Mouse (Mus musculus): ENCODE results near the gene Dhx33. TPM values are rescaled to one million over a fixed set of nuclear protein-coding genes. Genes with fewer than 3 reads are reported as not detected.

Dhx33 gene
- polyA plus RNA-seq, 1 experiment, result 11.3 TPM

- H3K4me3 ChIP-seq (replicated peaks; ENCODE audit: control insufficient read depth, low read depth, low read length), result no peak overlapping the region
- no peak overlapping the region for H3K27ac ChIP-seq (ENCODE audit: control insufficient read depth, insufficient read depth, low read depth, low read length, poor library complexity)
- no peak for TF ChIP-seq CTCF (IDR thresholded peaks at IDR 0.05; ENCODE audit: control insufficient read depth, insufficient read depth, low read length)
- no peak for TF ChIP-seq POLR2A (IDR thresholded peaks at IDR 0.05; ENCODE audit: borderline replicate concordance, control insufficient read depth, low read depth, low read length)
- peaks cover 1% of the 10 kb centered on the region; the same call in 1 of the 2 replicates for H3K4me1 ChIP-seq (ENCODE audit: control insufficient read depth, insufficient read depth, low read length)
- 33% methylated on average over 5 of the region's 5 CpGs for WGBS
Observed at GRCm38 (mm10) chr11:71005046-71005445, 809 bp upstream of the Dhx33 start.

DNA sequence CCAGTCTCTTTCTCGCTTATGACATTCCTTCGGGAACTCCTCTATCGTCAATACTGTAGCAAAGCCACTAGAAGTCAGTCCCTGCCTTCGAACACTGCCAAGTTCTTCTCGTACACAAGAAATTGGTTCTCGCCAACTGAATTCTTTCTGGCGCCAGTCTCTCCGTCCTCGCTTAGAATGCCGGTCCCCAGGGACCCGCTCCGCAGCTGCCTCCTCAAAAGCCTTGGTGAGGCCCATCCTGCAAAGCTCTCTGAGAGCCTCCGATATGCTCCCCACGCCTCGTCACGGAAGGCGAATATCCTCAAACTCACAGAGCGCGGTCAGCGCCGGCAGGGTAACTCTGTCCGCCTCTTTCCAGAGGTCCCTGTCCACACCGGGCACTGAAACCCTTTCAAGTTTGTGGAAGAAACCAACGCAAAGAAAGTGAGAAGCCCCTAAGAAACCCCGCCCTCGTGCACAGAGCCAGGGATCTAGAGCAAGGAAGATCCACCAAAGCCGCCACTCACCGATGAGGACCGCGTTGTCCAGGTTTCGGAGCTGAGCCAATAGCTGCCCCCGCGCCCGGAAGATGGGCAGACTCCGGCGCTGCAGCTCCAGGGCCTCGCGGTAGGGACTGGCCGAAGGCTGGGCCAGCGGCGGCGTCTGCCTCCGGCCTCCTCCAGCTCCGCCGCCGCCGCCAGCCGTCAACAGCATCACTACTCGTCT lies 474 bp downstream of the Dhx33 start:
- under 1% methylated on average over 49 of the region's 49 CpGs for WGBS
- peak overlapping the region; percentile 86 for H3K4me3 ChIP-seq (replicated peaks; ENCODE audit: control insufficient read depth, low read depth, low read length)
- peaks cover 1% of the 10 kb centered on the region; the same call in 1 of the 2 replicates for H3K4me1 ChIP-seq (ENCODE audit: control insufficient read depth, insufficient read depth, low read length)
- TF ChIP-seq CTCF (IDR thresholded peaks at IDR 0.05; ENCODE audit: control insufficient read depth, insufficient read depth, low read length) (no peak), POLR2A (IDR thresholded peaks at IDR 0.05; ENCODE audit: borderline replicate concordance, control insufficient read depth, low read depth, low read length) (no peak; the same call in 1 of the 2 replicates)
- H3K27ac ChIP-seq (ENCODE audit: control insufficient read depth, insufficient read depth, low read depth, low read length, poor library complexity), result peak overlapping the region; percentile 50

- Histone ChIP-seq H3K4me1 (ENCODE audit: control insufficient read depth, insufficient read depth, low read length) (peaks cover 1% of the 10 kb centered on the region; the same call in 1 of the 2 replicates), H3K4me3 (replicated peaks; ENCODE audit: control insufficient read depth, low read depth, low read length) (no peak overlapping the region), H3K27ac (ENCODE audit: control insufficient read depth, insufficient read depth, low read depth, low read length, poor library complexity) (no peak overlapping the region)
- TF ChIP-seq CTCF (IDR thresholded peaks at IDR 0.05; ENCODE audit: control insufficient read depth, insufficient read depth, low read length) (no peak), POLR2A (IDR thresholded peaks at IDR 0.05; ENCODE audit: borderline replicate concordance, control insufficient read depth, low read depth, low read length) (no peak)
- 91% methylated on average over 4 of the region's 4 CpGs for WGBS
Observed at GRCm38 (mm10) chr11:71001167-71001566, 3.1 kb downstream of the Dhx33 start.

DNA sequence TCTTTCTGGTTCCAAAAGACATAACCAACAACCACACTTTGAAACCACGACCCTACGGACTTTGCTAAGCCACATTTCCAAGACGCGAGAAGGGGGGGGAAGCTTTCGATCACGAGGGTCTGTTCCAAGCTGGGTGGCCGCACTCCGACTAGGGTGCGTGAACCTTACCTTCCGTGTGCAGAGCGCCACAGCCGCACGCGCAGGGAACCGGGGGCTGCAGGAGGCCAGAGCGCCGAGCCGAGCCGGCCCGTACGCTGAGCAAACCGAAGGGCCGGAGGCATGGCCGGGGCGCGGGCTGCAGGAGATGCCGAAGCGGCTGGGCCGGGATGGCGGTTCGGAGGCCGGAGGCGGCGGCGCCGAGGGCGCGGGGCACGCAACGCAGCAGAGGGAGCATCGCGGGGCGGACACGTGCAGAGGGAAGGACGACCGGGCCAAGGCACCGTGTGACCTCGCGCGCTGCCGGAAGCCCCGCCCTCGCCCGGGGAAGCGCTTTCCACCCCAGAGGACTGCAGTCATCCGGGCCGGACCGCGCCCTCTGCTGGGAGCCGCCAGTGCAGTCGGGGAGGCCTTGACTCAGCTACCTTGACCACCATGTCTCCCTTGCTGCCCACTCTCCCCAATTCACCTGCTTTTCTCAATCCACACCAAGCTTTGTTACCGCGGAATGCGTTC lies 21.5 kb downstream of the Dhx33 start, which contains the start of gene C1qbp:
C1qbp (minus strand) TSS at position 470 of the 672 bp plus-strand sequence.
- Histone ChIP-seq H3K27ac (ENCODE audit: control insufficient read depth, insufficient read depth, low read depth, low read length, poor library complexity) (no peak within 1 kb of the TSS), H3K4me1 (ENCODE audit: control insufficient read depth, insufficient read depth, low read length) (peaks cover 1% of the 10 kb centered on the region; the same call in 1 of the 2 replicates), H3K4me3 (replicated peaks; ENCODE audit: control insufficient read depth, low read depth, low read length) (peak within 1 kb of the TSS; percentile 77)
- TF ChIP-seq POLR2A (IDR thresholded peaks at IDR 0.05; ENCODE audit: borderline replicate concordance, control insufficient read depth, low read depth, low read length) (peak; percentile 57; the same call in 1 of the 2 replicates), CTCF (IDR thresholded peaks at IDR 0.05; ENCODE audit: control insufficient read depth, insufficient read depth, low read length) (peak; percentile 93)
- WGBS, result under 1% methylated on average over 64 of the region's 64 CpGs

- Histone ChIP-seq H3K4me3 (replicated peaks; ENCODE audit: control insufficient read depth, low read depth, low read length) (peak overlapping the region; percentile 77), H3K4me1 (ENCODE audit: control insufficient read depth, insufficient read depth, low read length) (peaks cover 1% of the 10 kb centered on the region; the same call in 1 of the 2 replicates), H3K27ac (ENCODE audit: control insufficient read depth, insufficient read depth, low read depth, low read length, poor library complexity) (no peak overlapping the region)
- TF ChIP-seq POLR2A (IDR thresholded peaks at IDR 0.05; ENCODE audit: borderline replicate concordance, control insufficient read depth, low read depth, low read length) (no peak), CTCF (IDR thresholded peaks at IDR 0.05; ENCODE audit: control insufficient read depth, insufficient read depth, low read length) (no peak)
- 3% methylated on average over 12 of the region's 12 CpGs for whole genome bisulfite sequencing
Observed at GRCm38 (mm10) chr11:70982030-70982429, 22.2 kb downstream of the Dhx33 start.

DNA sequence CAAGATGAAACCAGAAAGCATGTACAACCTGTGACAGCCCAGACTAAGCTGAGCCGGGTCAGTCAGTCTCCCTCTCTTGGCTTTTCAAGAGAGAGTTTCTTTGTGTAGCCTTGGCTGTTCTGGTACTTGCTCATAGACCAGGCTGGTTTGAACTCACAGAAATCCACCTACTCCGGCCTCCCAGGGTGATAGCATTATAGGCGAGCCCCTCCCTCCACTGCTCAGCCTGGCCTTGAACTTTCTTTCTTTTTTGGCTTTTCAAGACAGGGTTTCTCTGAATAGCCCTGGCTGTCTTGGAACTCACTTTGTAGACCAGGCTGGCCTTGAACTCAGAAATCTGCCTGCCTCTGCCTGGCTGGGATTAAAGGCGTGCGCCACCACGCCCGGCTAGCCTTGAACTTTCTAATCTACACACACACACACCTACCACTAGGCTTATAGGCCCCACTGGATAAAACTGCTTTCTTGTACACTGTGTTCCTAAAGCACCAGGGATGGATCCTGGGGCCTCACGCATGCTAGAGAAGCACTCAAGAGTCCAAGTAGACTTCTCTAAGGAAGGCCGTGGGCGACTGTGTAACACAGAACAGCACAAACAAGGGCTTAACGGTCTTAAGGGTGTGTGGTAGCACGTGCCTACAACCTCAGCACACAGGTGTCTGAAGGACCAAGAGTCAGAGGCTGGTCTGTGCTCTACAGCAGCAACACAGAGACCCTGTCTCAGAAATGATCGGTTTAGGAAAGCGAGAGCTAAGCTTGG lies 23.3 kb downstream of the Dhx33 start:
- H3K27ac ChIP-seq (ENCODE audit: control insufficient read depth, insufficient read depth, low read depth, low read length, poor library complexity), result no peak overlapping the region
- WGBS, result 82% methylated on average over 14 of the region's 14 CpGs
- peaks cover 1% of the 10 kb centered on the region; the same call in 1 of the 2 replicates for H3K4me1 ChIP-seq (ENCODE audit: control insufficient read depth, insufficient read depth, low read length)
- TF ChIP-seq CTCF (IDR thresholded peaks at IDR 0.05; ENCODE audit: control insufficient read depth, insufficient read depth, low read length), result no peak
- no peak for TF ChIP-seq POLR2A (IDR thresholded peaks at IDR 0.05; ENCODE audit: borderline replicate concordance, control insufficient read depth, low read depth, low read length)
- H3K4me3 ChIP-seq (replicated peaks; ENCODE audit: control insufficient read depth, low read depth, low read length), result no peak overlapping the region

GRCm38 (mm10) chr11:70980232-70980631 lies 24.0 kb downstream of the Dhx33 start:
- Histone ChIP-seq H3K4me1 (ENCODE audit: control insufficient read depth, insufficient read depth, low read length) (peaks cover 1% of the 10 kb centered on the region; the same call in 1 of the 2 replicates), H3K27ac (ENCODE audit: control insufficient read depth, insufficient read depth, low read depth, low read length, poor library complexity) (no peak overlapping the region), H3K4me3 (replicated peaks; ENCODE audit: control insufficient read depth, low read depth, low read length) (no peak overlapping the region)
- TF ChIP-seq POLR2A (IDR thresholded peaks at IDR 0.05; ENCODE audit: borderline replicate concordance, control insufficient read depth, low read depth, low read length) (no peak), CTCF (IDR thresholded peaks at IDR 0.05; ENCODE audit: control insufficient read depth, insufficient read depth, low read length) (no peak)
- 80% methylated on average over 6 of the region's 6 CpGs for WGBS

Data from bone marrow, adult 2 months (tissue).